Mouse (Mus musculus) kidney, embryonic 14.5 days (tissue): Measurements from ENCODE around the gene H2-DMb2. TPM values are rescaled to one million over a fixed set of nuclear protein-coding genes. Genes with fewer than 3 reads are reported as not detected.

Experiments
- ATAC-seq: fragments of 200-750 bp; cut with Nextera tagmentation; 2 replicates; pipeline ENCODE4 v1.8.0; 2017; ENCODE audit warnings: moderate number of reproducible peaks, mild to moderate bottlenecking, moderate TSS enrichment, moderate library complexity; ENCODE audit not compliant: low FRiP score, low TSS enrichment
- H3K27ac ChIP-seq: fragments of 300-500 bp; sonication (generic); 2 replicates; pipeline ENCODE4 v1.5.1; 2014; ENCODE audit warnings: low read depth, mild to moderate bottlenecking, low read length, moderate library complexity, mixed read lengths
- H3K27me3 ChIP-seq: fragments of 300-500 bp; sonication (generic); 2 replicates; pipeline ENCODE4 v1.6.1; 2014; ENCODE audit warnings: mild to moderate bottlenecking, low read length; ENCODE audit not compliant: control insufficient read depth, insufficient read depth
- H3K36me3 ChIP-seq: fragments of 300-500 bp; sonication (generic); 2 replicates; pipeline ENCODE4 v1.6.1; 2014; ENCODE audit warnings: low read length, mixed read lengths; ENCODE audit not compliant: control insufficient read depth, insufficient read depth
- H3K4me1 ChIP-seq: fragments of 300-500 bp; sonication (generic); 2 replicates; pipeline ENCODE4 v1.6.1; 2014; ENCODE audit warnings: low read length, mixed read lengths; ENCODE audit not compliant: control insufficient read depth, insufficient read depth
- H3K4me2 ChIP-seq: fragments of 300-500 bp; sonication (generic); replicated peaks from 2 replicates; pipeline ENCODE4 v1.6.1; 2014; ENCODE audit warnings: low read depth, mild to moderate bottlenecking, low read length
- H3K4me3 ChIP-seq: fragments of 300-500 bp; sonication (generic); 2 replicates; pipeline ENCODE4 v1.5.1; 2014; ENCODE audit warnings: mild to moderate bottlenecking, low read length
- H3K9ac ChIP-seq: fragments of 300-500 bp; sonication (generic); 2 replicates; pipeline ENCODE4 v1.6.1; 2014; ENCODE audit warnings: low read depth, mild to moderate bottlenecking, low read length, moderate library complexity
- H3K9me3 ChIP-seq: fragments of 300-500 bp; sonication (generic); 2 replicates; pipeline ENCODE4 v1.6.1; 2016; ENCODE audit warnings: low read length; ENCODE audit not compliant: control insufficient read depth
- WGBS: fragments of 180-500 bp; shearing (Covaris S2); extraction: QIAGEN DNeasy Blood & Tissue Kit; methylation state at CpG from one replicate; pipeline ENCODE4 v1.1.7; 2014; 5-methylcytosine and 5-hydroxymethylcytosine counted together
- polyA plus RNA-seq: library from polyadenylated mRNA; unstranded; fragments of >200 nt; fragmentation: Nextera tagmentation; extraction: Ambion mirVana; gene quantifications from 2 replicates; pipeline ENCODE4 v1.2.1, GENCODE M21; 2014

H2-DMb2 gene
- polyA plus RNA-seq, 1 experiment from 2014 or later, result 21.9 TPM

- Histone ChIP-seq H3K9ac (peak overlapping the region; percentile 92), H3K9me3 (no peaks in the 10 kb centered on the region), H3K27ac (no peak overlapping the region), H3K4me1 (peaks cover 21% of the 10 kb centered on the region; the same call in 1 of the 2 replicates), H3K36me3 (peaks cover 71% of the 10 kb centered on the region), H3K4me3 (peak overlapping the region; percentile 92), H3K27me3 (no peaks in the 10 kb centered on the region), H3K4me2 (peak overlapping the region; percentile 99)
- 19% methylated on average over 7 of the region's 7 CpGs for WGBS
- ATAC-seq, result no peak
Observed at GRCm38 (mm10) chr17:34116736-34117370, 26.3 kb upstream of the H2-DMb2 start.

GRCm38 (mm10) chr17:34117421-34118112 lies 25.5 kb upstream of the H2-DMb2 start:
- Histone ChIP-seq H3K9me3 (no peaks in the 10 kb centered on the region), H3K27me3 (no peaks in the 10 kb centered on the region), H3K4me3 (peak overlapping the region; percentile 92), H3K27ac (no peak overlapping the region), H3K9ac (peak overlapping the region; percentile 92), H3K4me1 (peaks cover 21% of the 10 kb centered on the region; the same call in 1 of the 2 replicates), H3K4me2 (peak overlapping the region; percentile 99), H3K36me3 (peaks cover 64% of the 10 kb centered on the region)
- under 1% methylated on average over 5 of the region's 5 CpGs for WGBS
- ATAC-seq, result no peak

- peak overlapping the region; percentile 92 for H3K4me3 ChIP-seq
- WGBS, result under 1% methylated on average over 67 of the region's 67 CpGs
- H3K36me3 ChIP-seq, result peaks cover 57% of the 10 kb centered on the region
- no peaks in the 10 kb centered on the region for H3K27me3 ChIP-seq
- peaks cover 21% of the 10 kb centered on the region; the same call in 1 of the 2 replicates for H3K4me1 ChIP-seq
- ATAC-seq, result no peak
- H3K27ac ChIP-seq, result peak overlapping the region; percentile 100; the same call in 1 of the 2 replicates
- H3K9me3 ChIP-seq, result no peaks in the 10 kb centered on the region
- H3K4me2 ChIP-seq, result peak overlapping the region; percentile 99
- H3K9ac ChIP-seq, result peak overlapping the region; percentile 92
Observed at GRCm38 (mm10) chr17:34118113-34118872, 24.8 kb upstream of the H2-DMb2 start.

- Histone ChIP-seq H3K4me3 (peak overlapping the region; percentile 92), H3K36me3 (peaks cover 51% of the 10 kb centered on the region), H3K27ac (peak overlapping the region; percentile 100), H3K4me1 (peaks cover 21% of the 10 kb centered on the region; the same call in 1 of the 2 replicates), H3K9ac (peak overlapping the region; percentile 92), H3K9me3 (no peaks in the 10 kb centered on the region), H3K4me2 (peak overlapping the region; percentile 99), H3K27me3 (no peaks in the 10 kb centered on the region)
- ATAC-seq, result no peak
- under 1% methylated on average over 34 of the region's 38 CpGs for WGBS
Observed at GRCm38 (mm10) chr17:34118873-34119248, 24.2 kb upstream of the H2-DMb2 start.

GRCm38 (mm10) chr17:34119249-34120179 lies 23.6 kb upstream of the H2-DMb2 start, which contains the start of gene H2-DMa:
H2-DMa (plus strand) TSS chr17:34119541.
- Histone ChIP-seq H3K4me1 (peaks cover 24% of the 10 kb centered on the region; the same call in 1 of the 2 replicates), H3K27me3 (no peaks in the 10 kb centered on the region), H3K4me2 (peak within 1 kb of the TSS; percentile 99), H3K4me3 (peak within 1 kb of the TSS; percentile 92), H3K27ac (peak within 1 kb of the TSS; percentile 100), H3K9ac (peak within 1 kb of the TSS; percentile 98), H3K9me3 (no peaks in the 10 kb centered on the region), H3K36me3 (peaks cover 45% of the 10 kb centered on the region)
- peak; percentile 70 for ATAC-seq
- under 1% methylated on average over 96 of the region's 96 CpGs for WGBS

- H3K27ac ChIP-seq, result peak overlapping the region; percentile 100
- peak overlapping the region; percentile 99 for H3K4me2 ChIP-seq
- H3K4me1 ChIP-seq, result peaks cover 20% of the 10 kb centered on the region; the same call in 1 of the 2 replicates
- peak; percentile 6 for ATAC-seq
- H3K4me3 ChIP-seq, result peak overlapping the region; percentile 92
- peak overlapping the region; percentile 98 for H3K9ac ChIP-seq
- peaks cover 37% of the 10 kb centered on the region for H3K36me3 ChIP-seq
- H3K9me3 ChIP-seq, result no peaks in the 10 kb centered on the region
- no peaks in the 10 kb centered on the region for H3K27me3 ChIP-seq
- WGBS, result 0% methylated on average over 35 of the region's 42 CpGs
Observed at GRCm38 (mm10) chr17:34120180-34120723, 22.9 kb upstream of the H2-DMb2 start.

GRCm38 (mm10) chr17:34120814-34121171 lies 22.3 kb upstream of the H2-DMb2 start:
- Histone ChIP-seq H3K4me2 (peak overlapping the region; percentile 99), H3K27ac (peak overlapping the region; percentile 100), H3K4me3 (peak overlapping the region; percentile 92), H3K9me3 (no peaks in the 10 kb centered on the region), H3K4me1 (peaks cover 15% of the 10 kb centered on the region; the same call in 1 of the 2 replicates), H3K9ac (peak overlapping the region; percentile 98), H3K36me3 (peaks cover 32% of the 10 kb centered on the region), H3K27me3 (no peaks in the 10 kb centered on the region)
- ATAC-seq, result peak; percentile 40
- under 1% methylated on average over 31 of the region's 31 CpGs for WGBS
